Mouse (Mus musculus) hindbrain, postnatal 0 days (tissue): ENCODE measurements at regions not wholly inside any gene's neighbourhood (a gene's known extent, or its start where the extent isn't known, plus 50 kb on each side); places are given as distances from the start of the nearest gene placed in this dataset.

Source experiments
- ATAC-seq: fragments of 200-750 bp; cut with Nextera tagmentation; 2 replicates; pipeline ENCODE4 v1.8.0; 2017; ENCODE audit warnings: mild to moderate bottlenecking, moderate TSS enrichment, moderate library complexity
- DNase-seq: peaks from one replicate; pipeline ENCODE4 v3.0.0-alpha.2; 2015; ENCODE audit warnings: low spot score
- H3K27ac ChIP-seq: fragments of 300-500 bp; sonication (generic); 2 replicates; pipeline ENCODE4 v1.5.1; 2014; ENCODE audit warnings: mild to moderate bottlenecking
- H3K27me3 ChIP-seq: fragments of 300-500 bp; sonication (generic); 2 replicates; pipeline ENCODE4 v1.6.1; 2014; ENCODE audit warnings: low read length, mixed read lengths; ENCODE audit not compliant: insufficient read depth
- H3K36me3 ChIP-seq: fragments of 300-500 bp; sonication (generic); 2 replicates; pipeline ENCODE4 v1.6.1; 2014; ENCODE audit warnings: low read length, mixed read lengths; ENCODE audit not compliant: insufficient read depth
- H3K4me1 ChIP-seq: fragments of 300-500 bp; sonication (generic); 2 replicates; pipeline ENCODE4 v1.6.1; 2014; ENCODE audit warnings: antibody characterized with exemption, low read length, mixed read lengths; ENCODE audit not compliant: insufficient read depth
- H3K4me2 ChIP-seq: fragments of 300-500 bp; sonication (generic); 2 replicates; pipeline ENCODE4 v1.6.1; 2014; ENCODE audit warnings: low read depth, mild to moderate bottlenecking, low read length, moderate library complexity, mixed read lengths
- H3K4me3 ChIP-seq: fragments of 300-500 bp; sonication (generic); 2 replicates; pipeline ENCODE4 v1.5.1; 2014; ENCODE audit warnings: low read length
- H3K9ac ChIP-seq: fragments of 300-500 bp; sonication (generic); replicated peaks from 2 replicates; pipeline ENCODE4 v1.6.1; 2014; ENCODE audit warnings: mild to moderate bottlenecking, low read length, moderate library complexity, mixed read lengths
- H3K9me3 ChIP-seq: fragments of 300-500 bp; sonication (generic); 2 replicates; pipeline ENCODE4 v1.6.1; 2016; ENCODE audit warnings: low read length, mixed read lengths
- CTCF ChIP-seq: IDR thresholded peaks from 2 replicates; pipeline ENCODE4 v1.5.1; 2016; ENCODE audit warnings: antibody characterized with exemption, control low read depth, low read depth
- WGBS: fragments of 180-500 bp; shearing (Covaris S2); extraction: QIAGEN DNeasy Blood & Tissue Kit; methylation state at CpG from one replicate; pipeline ENCODE4 v1.1.7; 2014; 5-methylcytosine and 5-hydroxymethylcytosine counted together

- Histone ChIP-seq H3K27me3 (no peaks in the 10 kb centered on the region), H3K27ac (no peak overlapping the region), H3K9ac (no peak overlapping the region), H3K36me3 (no peaks in the 10 kb centered on the region), H3K4me3 (no peak overlapping the region), H3K4me1 (no peaks in the 10 kb centered on the region), H3K4me2 (no peak overlapping the region), H3K9me3 (no peaks in the 10 kb centered on the region)
- 73% methylated on average over 6 of the region's 6 CpGs for WGBS
- no peak for TF ChIP-seq CTCF
- peak; percentile 44 for DNase-seq
- ATAC-seq = peak; percentile 85
Observed at GRCm38 (mm10) chr10:105704472-105705235, 130.4 kb upstream of the Tmtc2 start.

GRCm38 (mm10) chr10:105693131-105693530, 118.9 kb upstream of the Tmtc2 start:
- H3K36me3 ChIP-seq = no peaks in the 10 kb centered on the region
- no peak overlapping the region for H3K4me2 ChIP-seq
- no peaks in the 10 kb centered on the region for H3K9me3 ChIP-seq
- no peak overlapping the region for H3K9ac ChIP-seq
- no peak for DNase-seq
- H3K27me3 ChIP-seq = no peaks in the 10 kb centered on the region
- no peak for ATAC-seq
- H3K4me3 ChIP-seq = no peak overlapping the region
- 0 out of 2 replicates have a peak, but pooled peaks cover 4% of the 10 kb centered on the region for H3K4me1 ChIP-seq
- TF ChIP-seq CTCF = no peak
- H3K27ac ChIP-seq = no peak overlapping the region
- WGBS = 39% methylated on average over 4 of the region's 4 CpGs

- no peak for TF ChIP-seq CTCF
- Histone ChIP-seq H3K9ac (no peak overlapping the region), H3K4me1 (0 out of 2 replicates have a peak, but pooled peaks cover 4% of the 10 kb centered on the region), H3K4me3 (no peak overlapping the region), H3K27ac (no peak overlapping the region), H3K27me3 (no peaks in the 10 kb centered on the region), H3K4me2 (peak overlapping the region; percentile 35), H3K9me3 (no peaks in the 10 kb centered on the region), H3K36me3 (no peaks in the 10 kb centered on the region)
- DNase-seq = no peak
- ATAC-seq = no peak; the same call in 1 of the 2 replicates
- 34% methylated on average over 9 of the region's 9 CpGs for WGBS
Observed at GRCm38 (mm10) chr10:105689388-105689787, 115.1 kb upstream of the Tmtc2 start.

- H3K36me3 ChIP-seq = no peaks in the 10 kb centered on the region
- H3K4me3 ChIP-seq = no peak overlapping the region
- DNase-seq (no peak), ATAC-seq (no peak)
- H3K27ac ChIP-seq = no peak overlapping the region
- no peak for TF ChIP-seq CTCF
- H3K9me3 ChIP-seq = no peaks in the 10 kb centered on the region
- no peak overlapping the region for H3K9ac ChIP-seq
- 58% methylated on average over 9 of the region's 9 CpGs for WGBS
- H3K4me1 ChIP-seq = 0 out of 2 replicates have a peak, but pooled peaks cover 4% of the 10 kb centered on the region
- no peaks in the 10 kb centered on the region for H3K27me3 ChIP-seq
- peak overlapping the region; percentile 35 for H3K4me2 ChIP-seq
Observed at GRCm38 (mm10) chr10:105688879-105689278, 114.6 kb upstream of the Tmtc2 start.

- ATAC-seq = no peak
- no peaks in the 10 kb centered on the region for H3K36me3 ChIP-seq
- 58% methylated on average over 5 of the region's 5 CpGs for WGBS
Observed at GRCm38 (mm10) chr10:105686876-105687275, 112.6 kb upstream of the Tmtc2 start.

GRCm38 (mm10) chr10:105679598-105679997, 105.3 kb upstream of the Tmtc2 start:
- WGBS = 88% methylated on average over 6 of the region's 6 CpGs
- H3K4me2 ChIP-seq = no peak overlapping the region
- H3K27me3 ChIP-seq = no peaks in the 10 kb centered on the region
- H3K4me3 ChIP-seq = no peak overlapping the region
- no peak for TF ChIP-seq CTCF
- ATAC-seq (no peak), DNase-seq (no peak)
- no peak overlapping the region for H3K9ac ChIP-seq
- H3K36me3 ChIP-seq = no peaks in the 10 kb centered on the region
- no peaks in the 10 kb centered on the region for H3K4me1 ChIP-seq
- no peaks in the 10 kb centered on the region for H3K9me3 ChIP-seq
- H3K27ac ChIP-seq = no peak overlapping the region

More at GRCm38 (mm10) chr10:105686876-105687275, 112.6 kb upstream of the Tmtc2 start:
- H3K27me3 ChIP-seq = no peaks in the 10 kb centered on the region
- no peak overlapping the region for H3K4me3 ChIP-seq
- H3K9ac ChIP-seq = no peak overlapping the region
- no peak overlapping the region for H3K4me2 ChIP-seq
- 0 out of 2 replicates have a peak, but pooled peaks cover 4% of the 10 kb centered on the region for H3K4me1 ChIP-seq
- no peak for DNase-seq
- no peak for TF ChIP-seq CTCF
- H3K27ac ChIP-seq = no peak overlapping the region
- no peaks in the 10 kb centered on the region for H3K9me3 ChIP-seq

GRCm38 (mm10) chr10:105666959-105667358, 92.7 kb upstream of the Tmtc2 start:
- H3K9me3 ChIP-seq = no peaks in the 10 kb centered on the region
- DNase-seq = no peak
- H3K4me3 ChIP-seq = no peak overlapping the region
- no peak overlapping the region for H3K4me2 ChIP-seq
- no peaks in the 10 kb centered on the region for H3K27me3 ChIP-seq
- no peaks in the 10 kb centered on the region for H3K36me3 ChIP-seq
- no peak for TF ChIP-seq CTCF
- no peak overlapping the region for H3K27ac ChIP-seq
- no peak for ATAC-seq
- 89% methylated on average over 2 of the region's 2 CpGs for WGBS
- H3K4me1 ChIP-seq = no peaks in the 10 kb centered on the region
- no peak overlapping the region for H3K9ac ChIP-seq
